Mouse (Mus musculus) heart, adult 2 months (tissue): ENCODE measurements at regions not wholly inside any gene's neighbourhood (a gene's known extent, or its start where the extent isn't known, plus 50 kb on each side); places are given as distances from the start of the nearest gene placed in this dataset.

Experiments
- DNase-seq, 2 experiments: peaks; one replicate each; pipeline ENCODE4 v3.0.0; 2021
- H3K27ac ChIP-seq: fragments of 200-600 bp; 2 replicates; pipeline ENCODE4 v1.8.1; 2022
- H3K27me3 ChIP-seq: fragments of 200-500 bp; 2 replicates; pipeline ENCODE4 v1.6.1; 2012; ENCODE audit warnings: mild to moderate bottlenecking, low read length, inconsistent platforms, mixed read lengths; ENCODE audit not compliant: control insufficient read depth, insufficient read depth
- H3K36me3 ChIP-seq: fragments of 200-500 bp; 2 replicates; pipeline ENCODE4 v1.6.1; 2012; ENCODE audit warnings: low read length, inconsistent platforms; ENCODE audit not compliant: control insufficient read depth, insufficient read depth
- H3K4me1 ChIP-seq: fragments of 200-500 bp; 2 replicates; pipeline ENCODE4 v1.6.1; 2011; ENCODE audit warnings: low read length; ENCODE audit not compliant: control insufficient read depth, insufficient read depth
- H3K4me3 ChIP-seq: fragments of 200-600 bp; 2 replicates; pipeline ENCODE4 v1.8.1; 2022
- H3K79me2 ChIP-seq: fragments of 200-500 bp; replicated peaks from 2 replicates; pipeline ENCODE4 v1.6.1; 2012; ENCODE audit warnings: mild to moderate bottlenecking, inconsistent platforms, low read length, moderate library complexity, mixed read lengths; ENCODE audit not compliant: control insufficient read depth, insufficient read depth
- H3K9ac ChIP-seq: fragments of 200-500 bp; 2 replicates; pipeline ENCODE4 v1.6.1; 2012; ENCODE audit warnings: low read depth, mild to moderate bottlenecking, control low read depth, inconsistent platforms, low read length, mixed read lengths
- CTCF ChIP-seq: fragments of 200-600 bp; IDR thresholded peaks from 2 replicates; pipeline ENCODE4 v1.8.1; 2022; ENCODE audit warnings: antibody characterized with exemption, mild to moderate bottlenecking, moderate library complexity
- EP300 ChIP-seq: fragments of 200-500 bp; IDR thresholded peaks from 2 replicates; pipeline ENCODE4 v1.6.1; 2011; ENCODE audit warnings: low read depth, low read length, control low read depth; ENCODE audit not compliant: insufficient read depth
- POLR2A ChIP-seq: fragments of 200-500 bp; IDR thresholded peaks from 2 replicates; pipeline ENCODE4 v1.6.1; 2011; ENCODE audit warnings: mild to moderate bottlenecking, low read depth, low read length, control low read depth; ENCODE audit not compliant: insufficient read depth
- WGBS: fragments of 180-500 bp; shearing (Covaris S2); methylation state at CpG from one replicate; pipeline ENCODE4 v1.1.7; 2018; 5-methylcytosine and 5-hydroxymethylcytosine counted together
- intact Hi-C: fragments of 180-260 bp; cut with DNase I; formaldehyde crosslinking; loops from one replicate; pipeline ENCODE4 v1.15.1; 2025

- whole genome bisulfite sequencing: 70% methylated on average over 6 of the region's 6 CpGs
Observed at GRCm38 (mm10) chr14:78438064-78438677, 98.4 kb downstream of the Akap11 start.

GRCm38 (mm10) chr14:78436586-78436985 is 100.0 kb downstream of the Akap11 start:
- TF ChIP-seq POLR2A (no peak), CTCF (no peak)
- no peak overlapping the region for H3K4me3 ChIP-seq
- H3K9ac ChIP-seq: no peak overlapping the region
- no peaks in the 10 kb centered on the region for H3K27me3 ChIP-seq
- H3K4me1 ChIP-seq: no peaks in the 10 kb centered on the region
- no peak overlapping the region for H3K27ac ChIP-seq
- no peaks in the 10 kb centered on the region for H3K36me3 ChIP-seq
- intact Hi-C loops: loop anchor here (10.0 kb wide), 1 partner anchor 152 kb away; no protein-coding TSS in a partner anchor
- no peaks in the 10 kb centered on the region for H3K79me2 ChIP-seq
- 73% methylated on average over 4 of the region's 4 CpGs for WGBS
- no peak for DNase-seq

More at GRCm38 (mm10) chr14:78438064-78438677, 98.4 kb downstream of the Akap11 start:
- H3K36me3 ChIP-seq: no peaks in the 10 kb centered on the region
- H3K4me1 ChIP-seq: no peaks in the 10 kb centered on the region
- TF ChIP-seq CTCF: no peak
- TF ChIP-seq POLR2A: no peak
- TF ChIP-seq EP300: no peak
- DNase-seq: no peak
- H3K9ac ChIP-seq: no peak overlapping the region
- H3K79me2 ChIP-seq: no peaks in the 10 kb centered on the region
- no peak overlapping the region for H3K27ac ChIP-seq
- H3K27me3 ChIP-seq: no peaks in the 10 kb centered on the region
- no peak overlapping the region for H3K4me3 ChIP-seq
- intact Hi-C loops: loop anchor here (10.0 kb wide), 1 partner anchor 153 kb away; no protein-coding TSS in a partner anchor

GRCm38 (mm10) chr14:78435982-78436381 is 100.6 kb downstream of the Akap11 start:
- TF ChIP-seq CTCF (no peak), EP300 (no peak), POLR2A (no peak)
- Histone ChIP-seq H3K9ac (no peak overlapping the region), H3K27ac (no peak overlapping the region), H3K4me3 (no peak overlapping the region), H3K4me1 (no peaks in the 10 kb centered on the region), H3K36me3 (no peaks in the 10 kb centered on the region), H3K27me3 (no peaks in the 10 kb centered on the region), H3K79me2 (no peaks in the 10 kb centered on the region)
- 85% methylated on average over 4 of the region's 4 CpGs for WGBS
- DNase-seq: no peak
- intact Hi-C loops: loop anchor here (10.0 kb wide), 1 partner anchor 151 kb away; no protein-coding TSS in a partner anchor

- H3K27ac ChIP-seq: no peak overlapping the region
- no peaks in the 10 kb centered on the region for H3K27me3 ChIP-seq
- H3K36me3 ChIP-seq: no peaks in the 10 kb centered on the region
- H3K9ac ChIP-seq: no peak overlapping the region
- H3K79me2 ChIP-seq: no peaks in the 10 kb centered on the region
- no peak for DNase-seq
- intact Hi-C loops: loop anchor here (10.0 kb wide), 1 partner anchor 151 kb away; no protein-coding TSS in a partner anchor
- H3K4me3 ChIP-seq: no peak overlapping the region
- no peaks in the 10 kb centered on the region for H3K4me1 ChIP-seq
- 82% methylated on average over 10 of the region's 10 CpGs for WGBS
- TF ChIP-seq EP300 (no peak), POLR2A (no peak), CTCF (no peak)
Observed at GRCm38 (mm10) chr14:78435561-78435960, 101.0 kb downstream of the Akap11 start.

DNA sequence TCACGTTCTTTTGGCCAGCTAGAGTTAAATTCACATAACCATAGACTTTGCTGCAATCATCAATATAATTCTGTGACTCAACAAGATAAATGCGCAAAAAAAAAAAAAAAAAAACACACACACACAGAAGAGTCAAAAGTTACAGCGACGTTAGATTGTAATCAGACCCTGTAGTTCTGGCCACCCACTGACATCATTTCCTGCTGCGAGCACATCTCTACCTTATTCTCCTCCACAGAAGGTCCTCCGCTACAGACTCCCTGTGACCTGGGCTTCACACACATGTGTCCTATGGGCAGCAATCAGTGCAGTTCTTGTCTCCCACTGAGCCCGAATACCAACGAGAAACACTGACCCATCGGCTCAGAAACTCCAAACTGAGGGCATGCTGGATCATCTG is 101.9 kb downstream of the Akap11 start:
- Histone ChIP-seq H3K27me3 (no peaks in the 10 kb centered on the region), H3K36me3 (no peaks in the 10 kb centered on the region), H3K27ac (no peak overlapping the region), H3K9ac (no peak overlapping the region), H3K79me2 (no peaks in the 10 kb centered on the region), H3K4me3 (no peak overlapping the region), H3K4me1 (no peaks in the 10 kb centered on the region)
- 79% methylated on average over 9 of the region's 9 CpGs for WGBS
- TF ChIP-seq POLR2A (no peak), EP300 (no peak), CTCF (no peak)
- intact Hi-C loops: loop anchor here (10.0 kb wide), 1 partner anchor 150 kb away; no protein-coding TSS in a partner anchor
- no peak for DNase-seq

DNA sequence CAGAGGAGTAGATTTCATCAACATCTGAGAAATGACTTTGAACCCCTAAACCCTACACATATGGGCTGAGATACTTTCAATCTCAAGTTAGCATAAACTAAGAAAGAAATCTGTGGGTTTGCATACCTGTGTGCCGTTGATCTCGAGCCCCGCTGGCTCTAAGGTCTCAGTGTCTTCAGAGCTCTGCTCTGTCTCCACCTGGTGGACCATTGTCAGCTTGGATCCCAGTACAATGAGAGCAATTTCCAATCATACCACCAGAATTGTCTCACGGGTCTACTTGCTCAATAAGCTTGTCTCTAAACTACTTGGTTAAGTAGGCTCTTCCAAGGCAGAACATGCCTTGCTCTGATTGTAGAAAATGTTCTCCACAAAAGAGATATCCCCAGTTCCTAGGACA is 102.5 kb downstream of the Akap11 start:
- no peaks in the 10 kb centered on the region for H3K79me2 ChIP-seq
- DNase-seq: no peak

More for the DNA sequence above, 102.5 kb downstream of the Akap11 start:
- Histone ChIP-seq H3K4me3 (no peak overlapping the region), H3K9ac (no peak overlapping the region), H3K4me1 (no peaks in the 10 kb centered on the region), H3K27me3 (no peaks in the 10 kb centered on the region), H3K27ac (no peak overlapping the region), H3K36me3 (no peaks in the 10 kb centered on the region)
- 75% methylated on average over 4 of the region's 4 CpGs for WGBS
- intact Hi-C loops: loop anchor here (10.0 kb wide), 1 partner anchor 149 kb away; no protein-coding TSS in a partner anchor
- TF ChIP-seq POLR2A (no peak), CTCF (peak; percentile 51)
